Mouse (Mus musculus) layer of hippocampus, adult 8-10 months (tissue): ENCODE data around the gene Txndc9. TPM values are rescaled to one million over a fixed set of nuclear protein-coding genes. Genes with fewer than 3 reads are reported as not detected.
"Not testable (repeated sequence)": the region's sequence is repeated elsewhere in the genome, so short reads cannot be mapped to it uniquely, and the experiment has no call there.

Experiments
- DNase-seq, 2 experiments: peaks; one replicate each; pipeline ENCODE4 v3.0.0; 2022; ENCODE audit warnings: low spot score in 2 of 2
- total RNA-seq, 4 experiments: library from RNA; stranded (reverse); gene quantifications; 2 replicates each; pipeline ENCODE4 v1.2.4; 2022

The Txndc9 gene
- total RNA-seq, 4 experiments from 2014 or later: 59.6 to 69.7 (median 65.4) TPM

- DNase-seq: not testable (repeated sequence)
Measured at GRCm38 (mm10) chr1:37976666-37977065, 21.0 kb downstream of the Txndc9 start.

GRCm38 (mm10) chr1:37971520-37971919 lies 26.2 kb downstream of the Txndc9 start:
- no peak for DNase-seq

GRCm38 (mm10) chr1:37968746-37969145 lies 28.9 kb downstream of the Txndc9 start:
- DNase-seq: no peak

- no peak for DNase-seq
Measured at GRCm38 (mm10) chr1:37965571-37965970, 32.1 kb downstream of the Txndc9 start.

- DNase-seq: peak in 1 of 2 experiments; percentile 14
Measured at GRCm38 (mm10) chr1:37959486-37959885, 38.2 kb downstream of the Txndc9 start.

- no peak for DNase-seq
Measured at GRCm38 (mm10) chr1:37958516-37958915, 39.2 kb downstream of the Txndc9 start.

- no peak for DNase-seq
Measured at GRCm38 (mm10) chr1:37957659-37958058, 40.0 kb downstream of the Txndc9 start, which contains the start of gene Lyg1. Gene Lyg1, minus strand, starts transcription at chr1:37957759.

GRCm38 (mm10) chr1:37956690-37957431 lies 40.8 kb downstream of the Txndc9 start:
- DNase-seq: peak in 1 of 2 experiments; percentile 15

- DNase-seq: no peak
Measured at GRCm38 (mm10) chr1:37955251-37955650, 42.4 kb downstream of the Txndc9 start.

GRCm38 (mm10) chr1:37954786-37955185 lies 42.9 kb downstream of the Txndc9 start:
- DNase-seq: no peak

- no peak for DNase-seq
Measured at GRCm38 (mm10) chr1:37948906-37949305, 48.8 kb downstream of the Txndc9 start.

Other genes starting within 250 kb of the Txndc9 start
- 10 to 100 TPM; 20.1 to 29.9 (median 23.7) TPM for gene Tsga10, start 131.5 kb downstream of the Txndc9 start, total RNA-seq
- gene Lipt1, start 126.2 kb downstream of the Txndc9 start, total RNA-seq: 1 to 10 TPM; 7.1 to 9.2 (median 8.6) TPM
- 10 to 100 TPM in 3 of 4 experiments, 1 to 10 TPM in 1; 8.6 to 14.7 (median 12.9) TPM for gene Mitd1, start 107.5 kb downstream of the Txndc9 start, total RNA-seq
- gene Mrpl30, start 107.4 kb downstream of the Txndc9 start, total RNA-seq: 100 to 1,000 TPM; 131 to 158 (median 140) TPM
- under 1 TPM in 1 of 4 experiments, not detected in 3; 0.12 TPM for gene Lyg2, start 81.4 kb downstream of the Txndc9 start, total RNA-seq
- not detected for gene Lyg1, start 40.1 kb downstream of the Txndc9 start, total RNA-seq
- gene Eif5b, start 117 bp upstream of the Txndc9 start, total RNA-seq: 10 to 100 TPM; 35.1 to 42.4 (median 41.3) TPM
- gene Rev1, start 131.9 kb upstream of the Txndc9 start, total RNA-seq: 10 to 100 TPM; 39.3 to 45.4 (median 43.0) TPM